18 mouse cellular contexts compared by ENCODE assay signal in genomic region chr14:54823716-54824115, GRCm38 (mm10). TPM values are rescaled to one million over a fixed set of nuclear protein-coding genes. Genes with fewer than 3 reads are reported as not detected.
DNase-seq lines count a peak whose midpoint lies in the region; ATAC-seq lines count a peak whose summit lies in the region.
"Had no signal": no experiment of that assay in that cellular context is flagged by ENCODE, and none has a peak within 500 bp of the region (broad histone marks: within the 10 kb centered on the region; RNA-seq: fewer than 3 reads in every experiment).

No protein-coding gene starts in this region.

- ATAC-seq in megakaryocyte, adult 5-6 weeks (ENCODE audit: poor library complexity, severe bottlenecking), result no peak
- ATAC-seq: forebrain, postnatal 0 days; inflammation-experienced regulatory T-cells, adult 6 months; liver, embryonic 12.5 days had no signal

- DNase-seq in cerebellum, adult 11-12 months, result peak; percentile 19
- no peak for DNase-seq in cerebellum, postnatal 4 days (ENCODE audit: low spot score in 2 of 2)
- peak; percentile 25 for DNase-seq in kidney, adult 18-20 months
- no peak for DNase-seq in kidney, postnatal 4 days
- DNase-seq in kidney, adult 9 months, result peak; percentile 83
- DNase-seq in kidney, postnatal 36 days, result peak; percentile 29 to 66
- DNase-seq in layer of hippocampus, adult 9-10 months (ENCODE audit: low spot score), result no peak
- DNase-seq: forebrain, postnatal 0 days; gastrocnemius, postnatal 36 days; heart, postnatal 14 days; lung, postnatal 4 days; right cerebral cortex, postnatal 4 days; thymus, postnatal 14 days had no signal

RNA-seq across cellular contexts. Expression of gene Rnf212b, which starts 9.8 kb away (rescaled TPM):
- not detected in 2 replicates for total RNA-seq in megakaryocyte, adult 5-6 weeks (2015)
- total RNA-seq in megakaryocyte, adult 5-6 weeks (2017), result not detected in 2 replicates
- total RNA-seq: forebrain, postnatal 0 days; heart, postnatal 14 days; layer of hippocampus, postnatal 10 days; left cerebral cortex, postnatal 10 days had no signal

RNA-seq across cellular contexts. Expression of gene Slc7a8, which starts 42.0 kb away (rescaled TPM):
- 9.1 and 14.3 TPM in 2 replicates for total RNA-seq in megakaryocyte, adult 5-6 weeks (2015)
- 1.3 and 2.8 TPM in 2 replicates for total RNA-seq in megakaryocyte, adult 5-6 weeks (2017)

RNA-seq across cellular contexts. Expression of gene Homez, which starts 47.0 kb away (rescaled TPM):
- 6.3 and 6.8 TPM in 2 replicates for total RNA-seq in megakaryocyte, adult 5-6 weeks (2015)
- total RNA-seq in megakaryocyte, adult 5-6 weeks (2017), result 4.6 and 13.3 TPM in 2 replicates

RNA-seq across cellular contexts. Expression of gene Ppp1r3e, which starts 53.6 kb away (rescaled TPM):
- total RNA-seq in megakaryocyte, adult 5-6 weeks (2015), result 9.8 and 11.9 TPM in 2 replicates
- total RNA-seq in megakaryocyte, adult 5-6 weeks (2017), result 0.22 and 1.8 TPM in 2 replicates

RNA-seq across cellular contexts. Expression of gene Bcl2l2, which starts 59.5 kb away (rescaled TPM):
- total RNA-seq in megakaryocyte, adult 5-6 weeks (2015), result 2.1 and 3.0 TPM in 2 replicates
- total RNA-seq in megakaryocyte, adult 5-6 weeks (2017), result 4.4 and 6.2 TPM in 2 replicates

Comparison
In these comparisons a context has a peak if more than half of its experiments do, and no peak if none do; other contexts are left out.
1. DNase-seq: peak in cerebellum, adult 11-12 months (single experiment), kidney, adult 18-20 months (single experiment), kidney, adult 9 months (single experiment) and kidney, postnatal 36 days (2 of 2); none in cerebellum, postnatal 4 days (0 of 2), kidney, postnatal 4 days (0 of 2) and layer of hippocampus, adult 9-10 months (single experiment).